Mouse (Mus musculus): ENCODE results near the gene Ubl4b. TPM values are rescaled to one million over a fixed set of nuclear protein-coding genes. Genes with fewer than 3 reads are reported as not detected.

The Ubl4b gene
- not detected for polyA plus RNA-seq (2017; shearing (Covaris generic))

DNA sequence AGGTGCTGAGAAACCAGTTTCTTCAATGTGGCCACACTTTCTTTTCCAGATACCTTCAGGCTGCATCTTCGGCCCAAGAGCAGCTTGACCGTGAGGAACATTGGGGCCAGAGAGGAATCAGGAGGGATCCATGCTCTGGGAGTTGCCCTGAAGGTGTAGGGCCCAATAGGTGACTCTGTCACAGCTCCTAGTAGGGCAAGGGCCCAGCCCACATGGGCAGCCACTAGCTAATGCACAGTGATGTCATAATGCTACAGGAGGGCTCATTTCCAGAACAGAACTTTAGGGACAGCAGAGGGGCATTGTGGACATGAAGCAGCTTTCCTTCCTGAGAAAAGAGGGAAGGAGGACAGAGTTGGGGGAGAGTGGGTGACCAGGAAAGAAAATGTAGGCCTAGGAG lies at the start of gene Ubl4b:
Gene Ubl4b, minus strand, starts transcription at position 232 of the 400 bp plus-strand sequence.

DNA sequence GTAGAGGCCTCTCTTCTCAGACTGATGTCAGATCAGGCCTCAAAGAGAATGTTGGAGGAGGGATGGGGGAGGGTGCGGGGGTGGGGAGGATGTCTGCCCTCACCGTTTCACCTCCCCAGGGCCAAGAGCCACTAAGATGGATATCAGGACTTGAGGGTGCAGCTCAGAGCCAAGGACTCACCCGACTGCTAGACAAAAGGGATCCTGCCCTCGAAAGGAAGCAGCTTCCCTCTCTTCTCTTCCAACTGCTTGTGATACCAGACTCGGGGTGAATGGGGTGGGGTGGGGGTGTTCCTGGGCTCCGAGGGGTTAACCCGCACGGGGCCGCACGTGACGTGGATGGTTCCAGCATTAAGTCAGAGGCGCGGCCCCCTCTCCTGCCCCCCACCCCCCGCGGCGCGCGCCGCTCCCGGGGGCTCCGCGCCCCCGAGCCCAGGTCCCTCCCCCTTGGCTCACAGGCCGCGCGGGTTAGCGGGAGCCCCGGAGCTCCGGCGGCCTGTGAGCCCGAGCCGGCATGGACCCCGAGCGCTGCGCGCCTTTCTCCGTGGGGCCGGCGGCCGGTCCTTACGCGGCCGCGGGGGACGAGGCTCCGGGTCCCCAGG lies 39.9 kb upstream of the Ubl4b start, which contains the start of gene Alx3:
Gene Alx3, plus strand, starts transcription at position 370 of the 602 bp plus-strand sequence.

DNA sequence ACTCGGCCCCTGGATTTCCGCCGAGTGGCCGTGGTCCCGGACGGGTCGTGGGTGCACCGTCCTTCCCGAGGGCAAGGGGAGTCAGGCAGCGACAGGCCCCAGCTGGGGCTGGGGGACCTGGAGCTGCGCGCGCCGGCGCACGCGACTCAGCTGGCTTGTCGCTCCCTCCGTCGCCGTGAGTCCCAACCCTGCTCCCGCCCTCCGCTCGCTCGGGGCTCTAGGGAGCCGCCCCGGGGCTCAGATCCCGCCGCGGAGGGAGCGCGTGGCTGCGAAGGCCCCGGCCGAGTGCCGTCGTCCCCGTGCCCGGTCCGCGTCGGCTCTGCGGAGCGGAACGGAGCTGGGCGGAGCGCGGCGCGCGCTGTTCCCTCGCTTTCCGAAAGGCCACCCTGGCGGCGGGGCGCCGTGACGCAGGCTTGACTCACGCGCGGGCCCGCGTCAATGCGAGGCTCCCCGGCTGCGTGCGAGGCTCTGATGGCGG lies 37.2 kb downstream of the Ubl4b start, which contains the start of gene Slc6a17:
Gene Slc6a17, minus strand, starts transcription at position 388 of the 478 bp plus-strand sequence.

Other genes with a start within 250 kb of the Ubl4b start
- 1 to 10 TPM; 5.8 to 8.6 TPM for gene Rbm15, start 221.4 kb downstream of the Ubl4b start, polyA plus RNA-seq (2017; shearing (Covaris generic))
- under 1 TPM in 1 of 2 experiments, not detected in 1; 0.07 TPM for gene Kcnc4, start 95.5 kb downstream of the Ubl4b start, polyA plus RNA-seq (2017; shearing (Covaris generic))
- gene Slc6a17, start 37.1 kb downstream of the Ubl4b start, polyA plus RNA-seq (2017; shearing (Covaris generic)): not detected
- gene Alx3, start 40.0 kb upstream of the Ubl4b start, polyA plus RNA-seq (2017; shearing (Covaris generic)): not detected
- gene Gm10961, start 76.2 kb upstream of the Ubl4b start, polyA plus RNA-seq (2017; shearing (Covaris generic)): not detected
- gene Strip1, start 76.6 kb upstream of the Ubl4b start, polyA plus RNA-seq (2017; shearing (Covaris generic)): 10 to 100 TPM; 45.3 to 51.7 TPM
- gene Ahcyl1, start 141.5 kb upstream of the Ubl4b start, polyA plus RNA-seq (2017; shearing (Covaris generic)): 10 to 100 TPM; 93.4 to 98.2 TPM
- gene Csf1, start 205.4 kb upstream of the Ubl4b start, polyA plus RNA-seq (2017; shearing (Covaris generic)): 10 to 100 TPM; 33.9 to 61.6 TPM